Mouse (Mus musculus) liver, embryonic 14.5 days (tissue): ENCODE results near the gene Triobp.

Experiments used
- CTCF ChIP-seq: IDR thresholded peaks from 2 replicates; pipeline ENCODE4 v1.5.1; 2016; ENCODE audit warnings: antibody characterized with exemption, low read depth, control low read depth
- EP300 ChIP-seq: IDR thresholded peaks from 2 replicates; pipeline ENCODE4 v1.6.1; 2016; ENCODE audit warnings: antibody characterized with exemption, low read depth

DNA sequence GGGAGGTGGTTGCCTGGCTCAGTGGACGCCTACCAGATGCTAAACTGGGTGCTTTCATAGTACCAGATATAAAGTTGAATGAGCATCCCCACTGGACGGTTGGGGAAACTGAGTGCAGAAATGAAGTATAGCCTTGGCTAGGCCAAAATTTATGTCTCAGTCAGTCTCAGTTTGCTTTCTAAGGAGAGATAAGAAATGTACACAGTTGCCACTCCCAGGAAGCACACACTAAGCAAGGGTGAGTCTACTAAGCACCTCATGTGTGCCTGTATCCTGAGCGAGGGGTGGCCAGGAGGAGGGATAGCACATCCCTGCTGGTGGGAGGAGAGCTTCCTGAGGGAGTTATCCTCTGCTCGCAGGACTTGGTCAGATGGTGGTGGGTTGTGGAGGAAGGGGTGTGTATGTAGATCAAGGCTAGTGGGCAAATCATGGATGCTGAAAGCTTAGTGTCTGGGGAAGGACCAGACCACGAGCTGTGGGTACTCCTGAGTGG is 36.8 kb downstream of the Triobp start:
- TF ChIP-seq EP300 (no peak), CTCF (no peak)
